Mouse (Mus musculus) liver, adult 2 months (tissue): ENCODE measurements around the gene Osbpl10. TPM values are rescaled to one million over a fixed set of nuclear protein-coding genes. Genes with fewer than 3 reads are reported as not detected.

Source experiments
- DNase-seq: peaks from one replicate; pipeline ENCODE4 v3.0.0-alpha.2; 2011; ENCODE audit warnings: low read depth, low spot score; ENCODE audit errors: extremely low read depth
- H3K27ac ChIP-seq: fragments of 200-500 bp; replicated peaks from 2 replicates; pipeline ENCODE4 v1.5.1; 2012; ENCODE audit warnings: low read depth, mild to moderate bottlenecking, control low read depth, inconsistent platforms, low read length; ENCODE audit not compliant: insufficient read depth
- H3K27me3 ChIP-seq: fragments of 200-500 bp; 2 replicates; pipeline ENCODE4 v1.6.1; 2012; ENCODE audit warnings: mild to moderate bottlenecking, moderate library complexity, low read length, inconsistent platforms; ENCODE audit not compliant: control insufficient read depth, insufficient read depth
- H3K36me3 ChIP-seq: fragments of 200-500 bp; 2 replicates; pipeline ENCODE4 v1.6.1; 2012; ENCODE audit warnings: low read length, inconsistent platforms; ENCODE audit not compliant: control insufficient read depth, insufficient read depth
- H3K4me1 ChIP-seq: fragments of 200-500 bp; 2 replicates; pipeline ENCODE4 v1.6.1; 2011; ENCODE audit warnings: low read length; ENCODE audit not compliant: control insufficient read depth, insufficient read depth
- H3K4me3 ChIP-seq: fragments of 200-500 bp; 2 replicates; pipeline ENCODE4 v1.5.1; 2011; ENCODE audit warnings: low read depth, mild to moderate bottlenecking, control low read depth, low read length, moderate library complexity; ENCODE audit not compliant: insufficient read depth
- H3K79me2 ChIP-seq: fragments of 200-500 bp; 2 replicates; pipeline ENCODE4 v1.6.1; 2012; ENCODE audit warnings: inconsistent platforms, mild to moderate bottlenecking, low read length, moderate library complexity; ENCODE audit not compliant: control insufficient read depth, insufficient read depth
- H3K9ac ChIP-seq: fragments of 200-500 bp; 2 replicates; pipeline ENCODE4 v1.6.1; 2012; ENCODE audit warnings: low read depth, mild to moderate bottlenecking, control low read depth, inconsistent platforms, low read length
- CTCF ChIP-seq: fragments of 200-500 bp; IDR thresholded peaks from 2 replicates; pipeline ENCODE4 v1.5.1; 2011; ENCODE audit warnings: low read depth, low read length, control low read depth
- POLR2A ChIP-seq: fragments of 200-500 bp; IDR thresholded peaks from 2 replicates; pipeline ENCODE4 v1.6.1; 2011; ENCODE audit warnings: low read length, control low read depth; ENCODE audit not compliant: insufficient read depth; ENCODE audit errors: extremely low read depth
- WGBS: fragments of 180-500 bp; shearing (Covaris S2); methylation state at CpG from one replicate; pipeline ENCODE4 v1.1.7; 2018; 5-methylcytosine and 5-hydroxymethylcytosine counted together
- polyA plus RNA-seq: library from polyadenylated mRNA; depleted of rRNA; stranded (reverse); fragments of >200 nt; gene quantifications from 2 replicates; pipeline ENCODE4 v1.2.3, GENCODE M21; 2012
- total RNA-seq: library from RNA; depleted of rRNA; stranded (reverse); fragments of >200 nt; gene quantifications from 2 replicates; pipeline ENCODE4 v1.2.3, GENCODE M21; 2014

The Osbpl10 gene
- total and polyA plus RNA-seq, 2 experiments: 0.28 to 0.82 TPM

- no peak for TF ChIP-seq POLR2A
- TF ChIP-seq CTCF: no peak
Measured at GRCm38 (mm10) chr9:115051976-115052375, 73.6 kb downstream of the Osbpl10 start.

GRCm38 (mm10) chr9:115053779-115054178 is 75.4 kb downstream of the Osbpl10 start:
- WGBS: 92% methylated on average over 14 of the region's 14 CpGs
- Histone ChIP-seq H3K9ac (no peak overlapping the region), H3K79me2 (no peaks in the 10 kb centered on the region), H3K4me1 (no peaks in the 10 kb centered on the region), H3K36me3 (no peaks in the 10 kb centered on the region), H3K4me3 (no peak overlapping the region), H3K27ac (no peak overlapping the region), H3K27me3 (no peaks in the 10 kb centered on the region)
- TF ChIP-seq POLR2A (no peak), CTCF (no peak)
- no peak for DNase-seq

More at GRCm38 (mm10) chr9:115051976-115052375, 73.6 kb downstream of the Osbpl10 start:
- Histone ChIP-seq H3K4me3 (no peak overlapping the region), H3K4me1 (no peaks in the 10 kb centered on the region; the same call in 1 of the 2 replicates), H3K27me3 (no peaks in the 10 kb centered on the region), H3K27ac (no peak overlapping the region), H3K36me3 (no peaks in the 10 kb centered on the region), H3K9ac (no peak overlapping the region), H3K79me2 (no peaks in the 10 kb centered on the region)
- 79% methylated on average over 3 of the region's 3 CpGs for WGBS
- DNase-seq: no peak

- H3K36me3 ChIP-seq: no peaks in the 10 kb centered on the region
- H3K27me3 ChIP-seq: no peaks in the 10 kb centered on the region
- H3K79me2 ChIP-seq: no peaks in the 10 kb centered on the region
- TF ChIP-seq POLR2A: no peak
- no peak for TF ChIP-seq CTCF
- 86% methylated on average over 8 of the region's 8 CpGs for WGBS
- DNase-seq: no peak
- H3K4me3 ChIP-seq: no peak overlapping the region
- H3K4me1 ChIP-seq: no peaks in the 10 kb centered on the region
- H3K9ac ChIP-seq: no peak overlapping the region
- H3K27ac ChIP-seq: no peak overlapping the region
Measured at GRCm38 (mm10) chr9:115055041-115055830, 76.9 kb downstream of the Osbpl10 start.

- DNase-seq: no peak
- TF ChIP-seq CTCF: no peak
- TF ChIP-seq POLR2A: no peak
- Histone ChIP-seq H3K36me3 (no peaks in the 10 kb centered on the region), H3K27me3 (no peaks in the 10 kb centered on the region), H3K4me3 (no peak overlapping the region), H3K4me1 (no peaks in the 10 kb centered on the region), H3K9ac (no peak overlapping the region), H3K79me2 (no peaks in the 10 kb centered on the region), H3K27ac (no peak overlapping the region)
- WGBS: 66% methylated on average over 5 of the region's 5 CpGs
Measured at GRCm38 (mm10) chr9:115058806-115059205, 80.4 kb downstream of the Osbpl10 start.

GRCm38 (mm10) chr9:115064834-115065233 is 86.5 kb downstream of the Osbpl10 start:
- Histone ChIP-seq H3K4me1 (no peaks in the 10 kb centered on the region), H3K79me2 (no peaks in the 10 kb centered on the region), H3K4me3 (no peak overlapping the region), H3K27ac (no peak overlapping the region), H3K36me3 (no peaks in the 10 kb centered on the region), H3K27me3 (no peaks in the 10 kb centered on the region), H3K9ac (no peak overlapping the region)
- 96% methylated on average over 1 of the region's 1 CpGs for WGBS
- no peak for DNase-seq
- no peak for TF ChIP-seq POLR2A
- TF ChIP-seq CTCF: no peak

GRCm38 (mm10) chr9:115067071-115067470 is 88.7 kb downstream of the Osbpl10 start:
- Histone ChIP-seq H3K9ac (no peak overlapping the region), H3K36me3 (no peaks in the 10 kb centered on the region), H3K27me3 (no peaks in the 10 kb centered on the region), H3K27ac (no peak overlapping the region), H3K4me1 (no peaks in the 10 kb centered on the region), H3K79me2 (no peaks in the 10 kb centered on the region), H3K4me3 (no peak overlapping the region)
- TF ChIP-seq CTCF (no peak), POLR2A (no peak)
- 70% methylated on average over 8 of the region's 9 CpGs for WGBS
- DNase-seq: no peak
